Mouse (Mus musculus): Measurements from ENCODE around the gene Rad51d.

DNA sequence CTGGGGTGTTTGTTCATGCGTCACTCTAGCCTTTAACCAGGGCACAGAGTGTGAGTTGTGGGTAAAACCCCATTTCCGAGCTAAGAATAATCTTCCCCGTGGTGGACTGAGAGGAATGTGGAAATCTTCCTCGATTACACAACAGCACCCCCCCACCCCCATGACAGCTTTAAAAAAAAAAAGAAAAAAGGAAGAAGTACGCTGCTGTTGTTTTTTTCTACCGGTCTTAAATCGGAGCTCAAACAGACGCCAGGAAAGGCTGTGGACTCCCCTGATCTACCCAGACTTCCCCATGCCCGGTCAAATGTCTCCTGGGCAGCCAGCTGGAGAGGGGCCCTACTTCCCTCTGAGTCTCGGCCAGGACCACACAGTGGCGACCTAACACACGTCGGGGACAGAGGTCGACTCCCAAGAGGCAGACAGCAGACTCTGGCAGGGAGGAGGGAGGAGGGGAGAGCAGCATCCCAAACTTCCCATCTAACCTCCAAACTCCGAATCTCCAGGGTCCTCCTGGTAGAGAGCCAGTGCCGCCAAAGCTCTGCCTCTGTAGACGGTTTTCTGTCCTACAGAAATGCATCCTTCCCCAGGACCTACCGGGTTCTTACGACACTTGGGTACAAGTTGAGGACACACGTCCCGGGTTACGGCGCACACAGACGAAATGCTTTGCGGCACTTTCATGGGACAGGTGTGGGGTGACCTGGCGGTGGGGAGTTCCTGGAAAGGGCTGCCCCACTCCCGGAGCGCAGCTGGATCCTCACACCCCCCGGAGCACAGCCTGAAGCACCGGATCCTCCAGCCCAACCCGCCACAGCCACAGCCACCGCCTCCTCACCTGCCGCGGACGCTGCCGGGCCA, 20.0 kb downstream of the Rad51d start:
- no peak for TF ChIP-seq CTCF (IDR thresholded peaks at IDR 0.05; ENCODE audit: control insufficient read depth, insufficient read depth, insufficient replicate concordance, low read depth, low read length)
- no peak for TF ChIP-seq POLR2A (IDR thresholded peaks at IDR 0.05; ENCODE audit: control insufficient read depth, low read depth, low read length)

Measured in testis, adult 2 months (tissue).